Mouse (Mus musculus) adrenal gland, adult 2 months (tissue): ENCODE data around the gene Tomm7. TPM values are rescaled to one million over a fixed set of nuclear protein-coding genes. Genes with fewer than 3 reads are reported as not detected.
"Not testable (repeated sequence)": the region's sequence is repeated elsewhere in the genome, so short reads cannot be mapped to it uniquely, and the experiment has no call there.

Experiments used
- DNase-seq: peaks from one replicate; pipeline ENCODE4 v3.0.0; 2021
- polyA plus RNA-seq: library from polyadenylated mRNA; depleted of rRNA; stranded (reverse); fragments of >200 nt; gene quantifications from 2 replicates; pipeline ENCODE4 v1.2.3, GENCODE M21; 2012; rRNA removed
- total RNA-seq, 2 experiments: library from RNA; stranded (reverse); gene quantifications; 2 replicates each; pipeline ENCODE4 v1.2.3; 2021

Tomm7 gene
- total and polyA plus RNA-seq, 3 experiments = 15.8 to 136 (median 79.5) TPM

GRCm38 (mm10) chr5:23851160-23851555 lies 7.2 kb upstream of the Tomm7 start:
- DNase-seq = not testable (repeated sequence)

GRCm38 (mm10) chr5:23850345-23851159 lies 6.6 kb upstream of the Tomm7 start:
- DNase-seq = peak; percentile 94

GRCm38 (mm10) chr5:23845141-23845540 lies 1.2 kb upstream of the Tomm7 start:
- DNase-seq = no peak

GRCm38 (mm10) chr5:23844531-23844841 lies 525 bp upstream of the Tomm7 start:
- no peak for DNase-seq

GRCm38 (mm10) chr5:23838158-23838557 lies 5.8 kb downstream of the Tomm7 start:
- DNase-seq = no peak

- not testable (repeated sequence) for DNase-seq
Observed at GRCm38 (mm10) chr5:23835691-23836090, 8.3 kb downstream of the Tomm7 start.

GRCm38 (mm10) chr5:23830897-23831752 lies 12.8 kb downstream of the Tomm7 start:
- DNase-seq = peak; percentile 54

GRCm38 (mm10) chr5:23826321-23827004 lies 17.5 kb downstream of the Tomm7 start:
- DNase-seq = peak; percentile 66

- no peak for DNase-seq
Observed at GRCm38 (mm10) chr5:23824171-23824733, 19.7 kb downstream of the Tomm7 start.

- DNase-seq = no peak
Observed at GRCm38 (mm10) chr5:23822306-23822705, 21.7 kb downstream of the Tomm7 start.

- no peak for DNase-seq
Observed at GRCm38 (mm10) chr5:23816681-23817080, 27.3 kb downstream of the Tomm7 start.

- no peak for DNase-seq
Observed at GRCm38 (mm10) chr5:23814841-23815240, 29.1 kb downstream of the Tomm7 start.

- DNase-seq = no peak
Observed at GRCm38 (mm10) chr5:23792726-23793125, 51.2 kb downstream of the Tomm7 start.

- DNase-seq = no peak
Observed at GRCm38 (mm10) chr5:23789078-23789612, 54.8 kb downstream of the Tomm7 start.

Other genes with a start within 250 kb of the Tomm7 start
- 10 to 100 TPM; 51.5 to 54.2 TPM for gene Srpk2, start 159.5 kb downstream of the Tomm7 start, total RNA-seq
- 1.8 and 2.3 TPM in 2 replicates for gene Srpk2, start 159.5 kb downstream of the Tomm7 start, polyA plus RNA-seq
- gene Pus7, start 60.5 kb downstream of the Tomm7 start, total RNA-seq = 10 to 100 TPM; 16.8 to 17.9 TPM
- 2.5 and 3.0 TPM in 2 replicates for gene Pus7, start 60.5 kb downstream of the Tomm7 start, polyA plus RNA-seq
- 10 to 100 TPM; 16.1 to 21.7 TPM for gene Rint1, start 56.5 kb downstream of the Tomm7 start, total RNA-seq
- 9.7 and 16.7 TPM in 2 replicates for gene Rint1, start 56.5 kb downstream of the Tomm7 start, polyA plus RNA-seq
- 100 to 1,000 TPM in 1 of 2 experiments, 10 to 100 TPM in 1; 50.1 to 133 TPM for gene Fam126a, start 186.5 kb upstream of the Tomm7 start, total RNA-seq
- 9.2 and 14.5 TPM in 2 replicates for gene Fam126a, start 186.5 kb upstream of the Tomm7 start, polyA plus RNA-seq